Mouse (Mus musculus) urinary bladder, postnatal 36 days (tissue): Measurements from ENCODE around the gene Endou.

Experiments
- DNase-seq, 2 experiments: peaks; one replicate each; pipeline ENCODE4 v3.0.0; 2022; ENCODE audit warnings: low spot score in 2 of 2, mixed read lengths in 1 of 2

Endou gene

GRCm38 (mm10) chr15:97731111-97731510, at the start of gene Endou:
Gene Endou, minus strand, starts transcription at chr15:97731339.
- DNase-seq: no peak

DNA sequence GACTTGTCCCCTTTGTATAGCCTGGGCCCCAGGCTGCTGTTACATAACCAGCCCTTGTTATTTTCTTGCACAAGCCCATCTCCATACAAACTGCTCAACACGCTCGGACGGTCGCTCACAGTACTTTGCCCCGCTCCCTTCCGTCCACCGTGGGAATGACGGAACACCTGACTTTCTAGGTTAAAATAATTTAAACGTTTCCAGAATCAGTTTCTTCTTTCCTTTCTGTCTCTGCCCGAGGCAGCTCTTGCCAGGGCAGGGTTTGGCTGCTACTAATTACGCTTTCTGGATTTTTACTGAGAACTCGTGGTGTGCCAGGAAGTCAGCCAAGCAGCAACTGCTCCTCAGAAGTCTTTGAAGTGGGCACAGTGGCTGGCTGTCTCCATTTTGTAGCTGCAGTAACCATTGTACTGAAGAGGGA, 49.5 kb upstream of the Endou start:
- DNase-seq: no peak

DNA sequence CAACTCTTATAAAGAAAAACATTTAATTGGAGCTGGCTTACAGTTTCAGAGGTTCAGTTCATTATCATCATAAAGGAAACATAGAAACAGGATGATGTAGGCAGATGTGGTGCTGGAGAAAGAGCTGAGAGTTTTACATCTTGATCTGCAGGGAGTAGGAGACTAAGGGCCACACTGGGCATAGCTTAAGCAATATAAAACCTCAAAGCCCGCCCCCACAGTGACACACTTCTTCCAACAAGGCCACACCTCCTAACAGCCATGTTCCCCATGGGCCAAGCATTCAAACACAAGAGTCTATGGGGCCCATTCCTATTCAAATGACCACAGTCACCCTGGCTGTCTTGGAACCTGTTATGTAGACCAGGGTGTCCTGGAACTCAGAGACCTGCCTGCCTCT, 48.4 kb upstream of the Endou start:
- no peak for DNase-seq

- DNase-seq: no peak
Observed at GRCm38 (mm10) chr15:97778311-97779098, 47.4 kb upstream of the Endou start, which contains the start of gene Slc48a1. Gene Slc48a1, plus strand, starts transcription at chr15:97778520.

DNA sequence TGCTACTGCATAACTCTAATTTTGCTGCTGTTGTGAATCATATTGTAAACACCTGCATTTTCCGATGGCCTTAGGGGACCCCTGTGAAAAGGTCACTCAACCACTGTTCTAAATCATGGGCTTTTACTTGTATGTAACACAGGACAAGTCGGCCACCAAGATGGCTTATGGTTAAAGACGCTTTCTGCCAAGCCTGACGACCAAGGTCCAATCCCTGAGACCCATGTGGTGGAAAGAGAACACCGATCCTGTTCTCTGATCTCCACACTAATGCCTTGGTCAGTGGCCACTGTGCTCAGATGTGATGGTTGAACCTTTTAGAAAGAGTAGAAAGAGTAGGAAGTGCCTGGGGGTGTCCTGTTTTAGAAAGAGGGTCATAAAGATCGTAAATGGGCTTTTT, 45.8 kb upstream of the Endou start:
- no peak for DNase-seq

GRCm38 (mm10) chr15:97776514-97776913, 45.4 kb upstream of the Endou start:
- DNase-seq: peak; percentile 60 to 77

DNA sequence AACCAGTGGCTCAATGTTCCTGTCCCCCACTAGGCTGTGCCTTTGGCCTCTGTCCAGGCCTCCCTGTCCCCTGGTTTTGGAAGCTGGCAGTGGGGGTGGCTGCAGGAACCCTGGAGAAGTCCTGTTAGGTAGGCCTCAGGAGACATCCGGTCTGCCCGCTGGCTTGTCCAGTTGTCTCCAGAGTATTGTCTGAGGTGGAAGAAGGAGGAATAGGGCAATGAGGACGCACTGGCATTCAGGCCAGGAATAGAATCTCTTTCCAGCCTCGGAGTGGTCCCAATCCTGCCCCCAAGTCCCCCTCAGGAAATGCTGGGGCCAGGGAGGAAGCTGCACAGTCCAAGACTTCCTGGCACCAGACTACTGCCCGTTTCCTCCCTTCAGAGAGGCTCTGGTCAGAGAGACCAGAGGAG, 42.8 kb upstream of the Endou start:
- no peak for DNase-seq

GRCm38 (mm10) chr15:97773108-97773507, 42.0 kb upstream of the Endou start:
- DNase-seq: peak; percentile 42 to 55

DNA sequence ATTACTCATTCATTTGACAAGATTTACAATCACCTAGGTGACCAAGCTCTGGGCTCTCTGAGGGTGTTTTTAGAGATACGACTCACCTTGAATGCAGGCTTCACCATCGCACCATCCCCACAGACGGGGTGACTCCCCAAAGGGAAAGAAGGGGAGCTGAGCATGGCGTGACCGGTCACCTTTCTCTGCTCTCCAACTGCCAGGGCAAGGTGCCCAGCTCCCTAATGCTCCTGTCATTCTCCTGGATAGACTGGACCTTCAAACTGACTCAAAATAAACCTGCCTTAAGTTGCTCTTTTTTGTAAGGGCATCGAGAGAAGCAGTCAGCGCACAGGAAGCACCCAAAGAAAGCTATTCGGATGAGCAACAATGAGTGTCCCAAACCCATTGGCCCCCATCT, 39.1 kb upstream of the Endou start:
- no peak for DNase-seq

DNA sequence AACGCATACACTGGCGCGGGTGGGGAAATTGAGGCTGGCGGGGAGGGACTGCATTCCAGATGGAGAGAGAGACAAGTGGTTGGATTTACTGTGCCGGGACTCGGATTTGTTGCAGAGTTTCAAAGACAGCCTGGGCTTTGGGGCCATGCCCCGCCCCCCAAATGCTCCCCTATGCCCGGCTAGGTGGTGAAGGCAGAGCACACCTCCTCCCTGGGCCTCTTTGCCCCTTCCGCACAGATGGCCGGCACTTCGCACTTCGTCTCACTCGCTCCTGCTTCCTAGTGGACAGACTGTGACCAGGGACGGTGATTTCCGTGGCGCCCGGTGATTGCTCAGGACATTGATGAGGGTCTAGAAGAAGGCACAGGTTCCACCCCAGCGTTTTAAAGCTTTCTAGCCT, 37.1 kb upstream of the Endou start:
- DNase-seq: no peak

DNA sequence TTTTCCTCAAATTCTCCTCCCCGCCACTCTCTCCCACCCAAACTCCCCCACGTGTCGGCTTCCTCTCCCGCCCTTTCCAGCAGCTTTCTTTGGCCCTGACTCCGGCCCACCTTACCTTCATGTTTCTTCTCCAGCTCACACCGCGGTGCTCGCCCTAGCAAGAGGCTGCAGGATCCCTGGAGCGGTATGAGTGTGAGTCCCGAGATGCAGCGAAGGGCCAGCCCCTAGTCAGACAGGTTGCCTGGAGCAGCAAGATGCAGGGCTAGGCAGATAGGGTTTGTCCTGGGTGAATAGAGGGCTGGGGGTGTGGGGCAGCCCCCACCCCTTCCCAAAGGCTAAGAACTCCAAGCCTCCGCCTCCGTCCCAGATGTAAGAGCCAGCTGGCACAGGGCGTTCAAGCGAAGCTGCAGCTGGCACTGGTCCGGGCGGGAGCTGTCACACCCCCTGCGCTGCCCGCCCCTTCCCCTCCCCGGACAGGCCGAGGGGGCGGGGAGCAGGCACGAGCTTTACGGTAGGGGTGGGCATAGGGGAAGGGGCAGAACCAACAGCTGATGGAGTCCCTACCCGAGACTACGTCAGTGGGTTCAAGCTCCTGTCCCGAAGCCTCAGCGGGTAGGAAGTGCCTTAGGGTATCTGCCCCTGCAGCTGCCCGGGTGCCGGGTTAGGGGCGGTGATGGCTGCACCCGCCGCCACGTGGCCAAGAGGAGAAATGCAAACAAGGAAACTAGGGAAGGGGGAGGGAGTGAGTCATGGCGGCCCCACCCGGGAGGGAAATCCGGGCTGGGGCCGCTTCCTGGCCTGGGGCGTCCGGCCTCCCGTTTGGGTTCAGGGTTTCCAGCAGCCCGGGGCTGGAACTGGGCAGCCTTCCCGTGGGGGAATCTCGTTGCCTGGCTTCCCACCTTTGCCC, 36.4 kb upstream of the Endou start, which contains the start of gene Rapgef3:
TSS of gene Rapgef3 (minus strand) at position 693 of the 907 bp plus-strand sequence.
- DNase-seq: peak; percentile 71 to 82

DNA sequence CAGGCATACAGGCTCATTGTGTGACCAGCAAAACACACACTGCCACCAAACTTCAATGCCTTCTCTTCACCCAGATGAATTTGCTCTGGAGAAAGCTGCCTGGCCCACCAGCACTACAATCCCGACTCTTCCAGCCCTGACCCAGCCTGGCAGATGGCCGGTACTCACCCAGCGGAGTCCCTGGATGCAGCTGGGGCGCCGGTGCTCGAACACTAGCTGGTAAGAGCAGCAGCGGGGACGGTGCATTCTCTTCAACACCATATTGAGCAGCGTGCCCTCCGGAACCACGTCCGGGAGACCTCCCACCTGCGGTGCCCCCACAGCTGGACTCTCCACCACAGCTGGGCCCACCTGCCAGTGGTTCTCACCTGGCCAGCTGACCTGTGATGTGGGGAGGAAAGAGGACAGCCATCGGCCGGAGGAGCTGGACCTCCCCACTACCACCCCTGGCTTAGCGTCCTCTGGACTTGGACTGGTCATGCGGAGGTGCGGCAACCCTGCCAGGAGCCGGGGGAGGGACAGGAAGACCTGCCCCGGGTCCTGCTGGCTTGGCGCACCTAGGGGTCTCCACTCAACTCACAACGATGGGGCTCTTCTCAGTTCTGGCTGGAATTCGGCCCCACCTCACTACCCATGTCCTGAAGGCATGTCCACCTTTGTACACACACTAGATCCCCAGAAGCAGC, 35.6 kb upstream of the Endou start:
- DNase-seq: no peak

DNA sequence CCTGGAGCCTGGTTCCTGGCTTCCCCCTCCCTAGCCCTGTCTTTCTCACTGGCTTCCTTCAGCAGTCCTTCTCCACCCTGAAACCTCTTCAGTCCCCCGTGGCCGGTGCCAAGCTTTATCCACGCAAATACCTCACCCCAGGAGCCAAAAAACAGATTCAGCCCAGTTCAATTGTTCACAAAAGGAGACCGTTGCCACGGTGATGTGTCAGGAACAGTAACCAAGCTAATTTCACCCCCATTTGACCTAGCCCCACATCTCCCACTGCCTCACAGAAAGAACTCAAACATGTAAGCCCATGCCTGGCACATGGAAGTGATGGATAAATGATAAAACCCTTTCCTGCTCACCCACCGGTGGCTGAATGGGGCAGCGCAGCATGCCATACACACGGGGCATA, 35.1 kb upstream of the Endou start:
- DNase-seq: no peak

DNA sequence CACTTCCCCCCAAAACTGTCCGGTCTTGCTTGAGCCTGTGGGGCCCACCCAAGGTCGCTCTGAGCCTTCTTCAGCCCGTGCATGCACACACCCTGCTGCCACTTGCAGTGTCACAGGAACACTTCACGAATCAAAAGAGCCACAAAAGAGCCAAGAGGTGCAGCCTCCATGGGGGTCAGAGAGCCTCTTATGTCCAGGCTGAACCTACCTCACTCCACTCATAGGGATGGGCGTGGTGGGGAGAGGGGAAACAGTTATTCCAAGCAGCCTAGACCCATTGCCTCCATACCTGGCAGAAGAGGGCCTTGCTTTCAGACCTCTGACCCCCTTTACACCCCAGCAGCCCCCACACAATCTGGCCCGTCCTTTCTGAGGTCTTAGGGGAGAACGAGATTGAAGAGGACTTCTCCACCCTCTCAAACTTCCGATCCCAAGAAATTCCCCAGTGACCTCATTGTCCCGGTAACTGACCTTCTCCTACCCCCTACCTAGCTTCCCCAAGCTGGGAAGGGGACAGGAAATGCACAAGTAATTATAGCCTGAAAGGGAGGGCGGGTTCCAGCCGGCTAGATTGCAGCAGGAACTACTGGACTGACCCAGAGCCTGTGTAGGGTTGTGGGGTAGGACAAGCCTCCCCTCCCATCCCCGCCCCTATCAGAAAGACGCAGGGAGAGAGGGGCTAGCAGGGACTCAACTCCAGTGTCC, 34.1 kb upstream of the Endou start:
- DNase-seq: no peak

GRCm38 (mm10) chr15:97764532-97764931, 33.4 kb upstream of the Endou start:
- DNase-seq: no peak

DNA sequence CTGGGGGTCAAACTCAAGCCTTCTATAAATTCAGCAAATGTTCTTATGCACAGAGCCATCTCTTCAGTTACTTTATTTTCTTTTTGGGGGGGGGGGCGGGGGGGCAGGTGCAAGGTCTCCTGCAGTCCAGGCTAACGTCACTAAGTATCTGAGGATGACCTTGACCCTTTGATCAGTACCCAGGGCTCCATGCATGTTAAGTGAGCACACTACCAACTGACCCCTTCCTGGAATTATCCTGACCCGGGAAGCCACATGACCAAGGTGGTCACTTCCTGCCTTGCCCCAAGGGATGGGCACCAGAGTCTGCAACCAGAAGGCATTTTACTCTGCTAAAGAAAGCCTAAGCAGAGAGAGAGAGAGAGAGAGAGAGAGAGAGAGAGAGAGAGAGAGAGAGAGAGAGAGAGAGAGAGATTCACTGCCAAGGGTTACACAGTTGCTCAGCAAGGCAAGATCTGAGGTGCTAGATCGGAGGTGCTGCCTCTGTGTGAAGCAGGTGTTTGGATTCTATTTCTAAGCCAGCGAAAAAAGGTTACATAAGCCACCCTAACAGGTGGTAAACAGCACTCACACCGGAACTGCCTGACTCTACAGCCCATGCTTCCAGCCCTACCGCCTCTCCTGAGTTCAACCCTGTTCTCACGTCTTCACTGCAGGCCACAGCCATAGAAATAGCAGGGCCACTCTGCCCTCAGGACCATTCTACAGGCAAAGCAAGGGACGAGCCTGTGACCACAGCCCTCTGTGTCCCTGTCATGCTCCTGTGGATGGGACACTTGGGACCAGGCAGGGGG, 32.3 kb upstream of the Endou start:
- no peak for DNase-seq

- DNase-seq: no peak
Observed at GRCm38 (mm10) chr15:97762733-97763132, 31.6 kb upstream of the Endou start.

DNA sequence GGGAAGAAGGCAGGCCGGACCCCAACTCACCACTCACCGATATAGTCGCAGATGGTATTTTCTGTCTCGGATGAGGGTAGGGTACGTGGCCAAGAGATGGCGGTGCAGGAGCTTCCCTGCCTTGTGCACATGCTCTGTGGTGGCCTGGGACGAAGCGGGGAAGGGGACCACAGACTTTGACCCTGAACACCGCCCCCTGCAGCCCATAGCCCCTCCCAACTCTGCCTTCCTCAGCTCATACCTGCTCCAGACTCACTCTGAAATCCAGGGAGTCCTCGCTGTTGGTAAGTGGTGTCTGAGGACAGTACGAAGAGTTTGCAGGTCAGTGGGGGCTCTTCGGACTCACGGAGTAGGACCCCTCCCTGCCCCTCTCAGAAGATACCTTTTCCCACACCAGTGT, 30.3 kb upstream of the Endou start:
- DNase-seq: no peak

DNA sequence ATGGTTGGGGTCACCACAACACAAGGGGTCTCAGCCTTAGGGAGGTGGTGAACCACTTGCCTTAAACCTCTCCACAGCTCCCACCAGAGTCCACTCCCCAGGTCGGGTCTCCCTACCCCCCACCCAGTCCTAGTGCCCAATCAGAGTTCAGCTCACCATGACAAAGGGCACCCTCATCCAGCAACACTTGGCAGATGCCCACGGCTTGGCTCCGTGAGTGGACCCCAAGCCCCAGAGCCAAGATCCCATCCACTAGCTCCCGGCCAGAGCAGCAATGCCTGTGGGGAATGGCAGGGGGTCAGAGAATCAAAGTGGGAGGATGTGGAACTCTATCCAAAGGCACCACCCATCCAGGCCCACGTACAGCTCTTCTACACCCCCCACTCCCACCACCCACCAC, 29.8 kb upstream of the Endou start:
- DNase-seq: no peak

- no peak for DNase-seq
Observed at GRCm38 (mm10) chr15:97760006-97760405, 28.9 kb upstream of the Endou start.

DNA sequence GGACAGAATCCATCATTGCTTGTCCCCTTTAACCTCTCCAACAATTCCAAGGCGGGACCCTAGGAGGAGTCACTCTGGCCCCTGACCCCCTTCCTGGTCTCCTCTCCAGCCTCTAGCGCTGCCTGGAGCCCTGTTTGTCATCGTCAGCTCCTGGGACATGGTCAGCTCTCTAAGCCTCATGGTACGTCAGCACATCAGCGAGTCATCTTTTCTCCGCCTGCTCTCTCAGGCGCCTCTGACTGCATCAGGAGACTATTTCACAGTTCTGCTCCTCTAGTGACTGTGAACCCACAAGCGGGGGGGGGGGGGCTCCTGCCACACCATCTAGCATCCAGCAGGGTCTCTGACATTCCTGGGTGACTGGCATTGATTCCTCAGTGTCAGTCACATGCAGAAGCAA, 24.2 kb upstream of the Endou start:
- no peak for DNase-seq
